Mouse (Mus musculus) bone marrow, adult 2 months (tissue): Measurements from ENCODE around the gene Nkx2-5.

Experiments used
- CTCF ChIP-seq: fragments of 200-500 bp; IDR thresholded peaks from 2 replicates; pipeline ENCODE4 v1.5.1; 2011; ENCODE audit warnings: low read length, control low read depth; ENCODE audit not compliant: control insufficient read depth, insufficient read depth
- POLR2A ChIP-seq: fragments of 200-500 bp; IDR thresholded peaks from 2 replicates; pipeline ENCODE4 v1.6.1; 2011; ENCODE audit warnings: low read depth, mild to moderate bottlenecking, control low read depth, low read length, borderline replicate concordance; ENCODE audit not compliant: control insufficient read depth

- TF ChIP-seq POLR2A (no peak), CTCF (no peak)
Measured at GRCm38 (mm10) chr17:26845149-26846050, 591 bp upstream of the Nkx2-5 start.
